Mouse (Mus musculus) erythroblast, embryonic 14.5 days (primary cell): ENCODE data around the gene Alyref2. TPM values are rescaled to one million over a fixed set of nuclear protein-coding genes. Genes with fewer than 3 reads are reported as not detected.

ENCODE experiments used
- H3K27me3 ChIP-seq: 2 replicates; pipeline ENCODE4 v1.6.1; 2012; ENCODE audit warnings: inconsistent platforms; ENCODE audit not compliant: control insufficient read depth
- H3K36me3 ChIP-seq: 2 replicates; pipeline ENCODE4 v1.6.1; 2012; ENCODE audit warnings: mild to moderate bottlenecking, inconsistent platforms; ENCODE audit not compliant: control insufficient read depth
- H3K4me1 ChIP-seq: 2 replicates; pipeline ENCODE4 v1.6.1; 2012; ENCODE audit warnings: inconsistent platforms; ENCODE audit not compliant: control insufficient read depth
- H3K4me3 ChIP-seq: replicated peaks from 2 replicates; pipeline ENCODE3; 2012; ENCODE audit warnings: moderate library complexity, mild to moderate bottlenecking, inconsistent platforms
- H3K9me3 ChIP-seq: 2 replicates; pipeline ENCODE4 v1.6.1; 2012; ENCODE audit warnings: low read length, inconsistent platforms, mixed read lengths; ENCODE audit not compliant: control insufficient read depth
- GATA1 ChIP-seq: IDR thresholded peaks from 2 replicates; pipeline ENCODE4 v1.6.1; 2012; ENCODE audit warnings: low read length, inconsistent platforms, mixed read lengths
- TAL1 ChIP-seq: IDR thresholded peaks from 3 replicates; pipeline ENCODE4 v1.6.1; 2012; ENCODE audit warnings: low read length, inconsistent platforms, mixed read lengths
- polyA plus RNA-seq: library from polyadenylated mRNA; stranded (reverse); fragments of >175 nt; gene quantifications from 2 replicates; pipeline ENCODE4 v1.2.3, GENCODE M21; 2012

The Alyref2 gene
- polyA plus RNA-seq, 1 experiment, result 0.20 TPM

DNA sequence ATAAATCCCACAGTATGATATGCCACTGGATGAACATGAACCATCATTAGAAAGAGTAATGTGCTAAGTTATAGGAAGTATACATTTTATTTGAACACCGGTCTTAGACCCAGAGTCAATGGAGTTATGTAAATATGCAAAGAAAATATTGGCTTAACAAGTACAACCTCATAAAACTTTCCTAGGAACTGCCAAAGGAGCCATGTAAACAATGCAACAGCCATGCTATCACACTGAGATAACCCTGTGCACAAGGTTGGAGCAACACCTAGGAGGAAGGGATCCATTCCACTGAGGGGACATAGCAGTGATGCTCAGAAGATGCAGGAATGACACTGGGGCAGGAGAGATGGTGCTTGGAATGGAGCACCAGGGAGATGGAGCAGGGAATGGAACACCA is 10.5 kb downstream of the Alyref2 start:
- Histone ChIP-seq H3K36me3 (no peaks in the 10 kb centered on the region), H3K9me3 (peaks cover 4% of the 10 kb centered on the region), H3K27me3 (no peaks in the 10 kb centered on the region), H3K4me3 (no peak overlapping the region), H3K4me1 (no peaks in the 10 kb centered on the region)
- no peak for TF ChIP-seq TAL1
- TF ChIP-seq GATA1, result no peak

DNA sequence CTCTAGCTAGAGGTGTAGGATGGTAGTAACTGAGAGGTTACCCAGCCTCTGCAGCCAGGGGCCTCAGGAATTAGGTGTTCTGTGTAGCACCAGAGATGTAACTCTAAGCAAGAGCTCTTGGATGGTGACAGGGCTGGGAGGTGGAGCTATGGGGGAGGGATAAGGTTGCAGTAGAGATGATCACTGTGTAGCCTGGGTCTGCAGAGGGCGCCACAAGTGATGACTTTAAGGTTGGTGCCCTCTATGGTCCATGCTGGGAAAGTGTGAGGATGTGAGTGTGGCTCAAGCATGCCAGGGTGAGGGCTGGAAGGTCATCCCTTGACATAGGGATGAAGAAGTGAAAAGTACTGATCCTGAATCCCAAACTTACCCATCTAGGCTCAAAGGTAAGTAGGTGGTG is 11.8 kb downstream of the Alyref2 start:
- H3K4me1 ChIP-seq, result no peaks in the 10 kb centered on the region
- H3K4me3 ChIP-seq, result no peak overlapping the region
- H3K36me3 ChIP-seq, result no peaks in the 10 kb centered on the region
- H3K27me3 ChIP-seq, result no peaks in the 10 kb centered on the region
- H3K9me3 ChIP-seq, result peaks cover 4% of the 10 kb centered on the region
- TF ChIP-seq GATA1, result no peak; the same call in 1 of the 2 replicates
- TF ChIP-seq TAL1, result no peak

DNA sequence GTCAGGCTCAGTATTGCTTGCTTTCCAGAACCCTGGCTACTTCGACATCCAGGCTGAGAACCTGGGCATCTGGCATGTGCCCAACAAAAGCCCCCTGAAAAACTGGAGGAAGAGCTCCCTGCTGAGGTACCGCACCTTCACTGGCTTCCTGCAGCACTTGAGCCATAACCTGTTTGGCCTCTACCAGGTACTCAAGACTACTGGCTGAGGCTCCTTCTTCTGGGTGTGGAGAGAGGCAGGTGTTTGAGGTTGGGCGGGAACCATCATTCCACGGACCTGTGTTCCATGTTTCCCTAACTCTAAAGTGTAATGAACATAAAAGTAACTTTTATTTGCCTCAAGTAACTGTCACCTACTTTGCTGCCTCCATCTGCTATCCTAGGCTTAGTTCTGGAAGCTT is 12.3 kb downstream of the Alyref2 start:
- Histone ChIP-seq H3K27me3 (no peaks in the 10 kb centered on the region), H3K4me3 (no peak overlapping the region), H3K4me1 (no peaks in the 10 kb centered on the region), H3K9me3 (peaks cover 4% of the 10 kb centered on the region), H3K36me3 (no peaks in the 10 kb centered on the region)
- TF ChIP-seq TAL1, result no peak
- TF ChIP-seq GATA1, result no peak

DNA sequence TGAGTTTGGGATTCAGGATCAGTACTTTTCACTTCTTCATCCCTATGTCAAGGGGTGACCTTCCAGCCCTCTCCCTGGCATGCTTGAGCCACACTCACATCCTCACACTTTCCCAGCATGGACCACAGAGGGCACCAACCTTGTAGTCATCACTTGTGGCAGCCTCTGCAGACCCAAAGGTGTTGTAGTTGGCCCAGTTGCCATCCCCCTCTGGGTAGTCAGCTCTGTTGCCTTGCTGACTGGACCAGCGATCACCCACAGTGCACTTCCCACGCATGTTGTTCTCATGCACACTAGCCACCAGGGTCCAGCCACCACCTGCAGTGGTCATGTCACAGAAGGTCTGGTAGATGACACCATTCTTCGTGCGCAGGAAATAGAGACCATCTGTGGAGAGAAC is 28.1 kb downstream of the Alyref2 start:
- Histone ChIP-seq H3K27me3 (no peaks in the 10 kb centered on the region), H3K9me3 (no peaks in the 10 kb centered on the region), H3K36me3 (no peaks in the 10 kb centered on the region), H3K4me1 (no peaks in the 10 kb centered on the region), H3K4me3 (no peak overlapping the region)
- no peak for TF ChIP-seq GATA1
- no peak for TF ChIP-seq TAL1

DNA sequence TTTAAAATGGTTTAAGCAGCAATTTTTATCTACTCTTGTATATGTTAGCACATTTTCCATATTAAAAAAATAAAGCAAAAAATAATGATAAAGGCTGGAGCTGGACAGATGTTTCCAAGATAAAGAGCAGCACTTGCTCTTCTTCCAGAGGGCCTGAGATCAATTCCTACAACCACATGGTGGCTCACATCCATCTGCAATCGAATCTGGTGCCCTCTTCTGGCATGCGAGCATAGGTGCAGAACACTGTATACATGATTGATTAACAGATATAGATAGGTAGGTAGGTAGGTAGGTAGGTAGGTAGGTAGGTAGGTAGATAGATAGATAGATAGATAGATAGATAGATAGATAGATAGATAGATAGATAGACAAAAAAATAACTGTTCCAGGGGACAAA is 29.6 kb downstream of the Alyref2 start:
- TF ChIP-seq TAL1 (no peak), GATA1 (no peak)
- H3K27me3 ChIP-seq, result no peaks in the 10 kb centered on the region
- no peak overlapping the region for H3K4me3 ChIP-seq
- H3K36me3 ChIP-seq, result no peaks in the 10 kb centered on the region
- H3K4me1 ChIP-seq, result no peaks in the 10 kb centered on the region
- no peaks in the 10 kb centered on the region for H3K9me3 ChIP-seq

DNA sequence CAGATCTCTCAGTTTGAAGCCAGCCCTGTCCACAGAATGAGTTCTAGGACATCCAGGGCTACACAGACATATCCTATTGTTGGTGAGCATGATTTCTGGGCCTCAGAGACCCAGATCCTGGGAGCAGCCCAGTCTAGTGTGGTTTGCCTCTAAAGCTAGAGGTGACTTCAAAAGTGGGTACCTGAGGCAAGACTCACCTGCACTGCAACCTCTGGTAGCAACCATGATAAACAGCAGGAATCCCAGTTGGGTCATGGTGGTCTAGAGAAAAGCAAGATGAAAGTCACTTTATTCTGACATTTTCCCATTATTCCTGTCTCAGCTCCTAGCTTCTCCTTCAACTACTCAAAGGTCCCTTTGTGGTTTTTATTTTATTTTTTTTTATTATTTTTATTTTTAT is 31.3 kb downstream of the Alyref2 start:
- Histone ChIP-seq H3K36me3 (no peaks in the 10 kb centered on the region), H3K9me3 (peaks cover 4% of the 10 kb centered on the region; the same call in 1 of the 2 replicates), H3K4me3 (no peak overlapping the region), H3K4me1 (no peaks in the 10 kb centered on the region), H3K27me3 (no peaks in the 10 kb centered on the region)
- TF ChIP-seq GATA1, result no peak
- no peak for TF ChIP-seq TAL1

DNA sequence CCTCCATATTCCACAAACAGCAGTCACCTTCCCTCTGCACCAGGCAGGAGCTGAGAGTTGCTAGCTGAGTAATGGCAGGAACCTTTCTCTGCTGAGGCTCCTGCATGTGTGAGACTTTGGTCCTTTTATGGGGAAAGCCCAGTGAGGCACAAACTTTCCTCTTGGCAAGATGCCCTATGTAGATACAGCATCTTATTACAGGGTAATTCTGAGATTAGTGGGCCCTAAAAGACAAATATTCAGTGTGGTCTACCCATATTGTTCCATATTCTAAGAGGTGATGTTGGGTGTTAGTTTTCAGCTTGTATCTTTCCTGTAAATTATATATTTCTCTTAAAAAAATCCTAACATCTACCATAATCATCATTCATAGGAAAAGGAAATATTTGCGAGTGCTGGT is 31.9 kb downstream of the Alyref2 start, which contains the start of gene Itln1:
Gene Itln1, minus strand, starts transcription at position 101 of the 400 bp plus-strand sequence.
- TF ChIP-seq GATA1 (no peak), TAL1 (no peak)
- H3K9me3 ChIP-seq, result peaks cover 7% of the 10 kb centered on the region
- no peaks in the 10 kb centered on the region for H3K4me1 ChIP-seq
- no peaks in the 10 kb centered on the region for H3K27me3 ChIP-seq
- H3K36me3 ChIP-seq, result no peaks in the 10 kb centered on the region
- H3K4me3 ChIP-seq, result no peak within 1 kb of the TSS

DNA sequence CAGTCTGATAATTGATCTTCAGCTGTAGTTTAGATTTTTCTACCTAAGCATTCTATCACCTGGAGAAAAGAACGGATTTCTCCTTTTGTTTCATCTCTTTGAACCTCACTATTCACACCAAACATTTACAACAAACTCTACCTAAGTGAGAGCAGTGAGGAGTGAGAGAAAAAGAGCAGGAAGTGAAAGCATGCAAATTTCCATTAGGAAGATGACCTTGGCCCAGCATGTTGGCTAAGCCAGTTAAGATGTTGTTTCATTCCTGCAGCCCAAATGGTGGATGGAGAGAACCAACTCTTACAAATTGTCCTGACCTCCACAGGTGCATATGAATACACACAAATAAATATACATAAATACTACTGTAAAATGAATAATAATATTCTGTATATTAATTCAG is 37.4 kb downstream of the Alyref2 start:
- TF ChIP-seq GATA1 (no peak), TAL1 (no peak)

DNA sequence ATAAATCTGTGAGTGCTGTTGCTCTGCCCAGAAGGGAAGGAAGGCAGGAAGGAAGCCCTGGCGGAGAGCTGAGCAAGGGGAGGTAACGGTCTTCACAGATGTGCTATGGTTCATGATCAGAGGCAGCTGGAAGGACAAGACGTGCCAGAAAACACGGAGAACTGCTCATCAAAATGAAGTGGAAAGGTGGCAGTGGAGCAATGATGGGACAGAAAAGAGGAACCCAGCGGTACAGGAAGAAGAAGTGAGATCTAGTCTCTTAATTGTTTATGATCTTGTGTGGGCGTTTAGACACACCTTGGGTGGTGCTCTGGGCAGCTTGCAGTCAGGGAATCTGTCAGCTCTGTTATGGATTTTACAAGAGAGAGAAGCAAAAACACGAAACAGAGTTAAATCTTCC is 48.0 kb downstream of the Alyref2 start:
- H3K27me3 ChIP-seq, result no peaks in the 10 kb centered on the region

More for the DNA sequence above, 37.4 kb downstream of the Alyref2 start:
- Histone ChIP-seq H3K9me3 (peaks cover 7% of the 10 kb centered on the region), H3K4me3 (no peak overlapping the region), H3K27me3 (no peaks in the 10 kb centered on the region), H3K36me3 (no peaks in the 10 kb centered on the region), H3K4me1 (no peaks in the 10 kb centered on the region)

DNA sequence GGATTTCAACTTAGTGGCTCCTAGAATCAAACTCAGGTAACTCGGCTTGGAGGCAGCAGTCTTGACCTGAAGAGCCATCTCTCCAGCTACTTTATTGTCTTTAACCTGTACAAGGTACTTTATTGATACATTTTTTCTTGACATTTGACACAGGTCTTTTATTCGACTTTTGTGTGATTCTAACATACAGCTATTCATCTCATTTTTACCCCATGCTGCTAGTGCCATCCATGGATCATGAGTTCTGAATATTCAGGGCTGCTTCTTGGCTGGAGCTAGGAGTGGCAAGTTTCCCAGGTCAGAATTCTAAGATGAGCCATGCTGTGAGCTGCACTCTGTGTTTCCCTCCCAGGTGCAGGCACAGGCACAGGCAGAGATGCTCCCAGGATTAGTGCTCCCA is 49.0 kb downstream of the Alyref2 start:
- H3K27me3 ChIP-seq, result no peaks in the 10 kb centered on the region
- TF ChIP-seq GATA1 (no peak), TAL1 (no peak)
- H3K9me3 ChIP-seq, result no peaks in the 10 kb centered on the region
- H3K36me3 ChIP-seq, result no peaks in the 10 kb centered on the region
- H3K4me3 ChIP-seq, result no peak overlapping the region
- H3K4me1 ChIP-seq, result no peaks in the 10 kb centered on the region

More for the DNA sequence above, 48.0 kb downstream of the Alyref2 start:
- H3K9me3 ChIP-seq, result no peaks in the 10 kb centered on the region
- no peaks in the 10 kb centered on the region for H3K36me3 ChIP-seq
- no peak for TF ChIP-seq GATA1
- H3K4me3 ChIP-seq, result no peak overlapping the region
- no peaks in the 10 kb centered on the region for H3K4me1 ChIP-seq
